Mouse (Mus musculus): ENCODE measurements around the gene Pola2. TPM values are rescaled to one million over a fixed set of nuclear protein-coding genes. Genes with fewer than 3 reads are reported as not detected.

Pola2 gene
- polyA plus RNA-seq, 2 experiments = 60.9 to 63.0 TPM

DNA sequence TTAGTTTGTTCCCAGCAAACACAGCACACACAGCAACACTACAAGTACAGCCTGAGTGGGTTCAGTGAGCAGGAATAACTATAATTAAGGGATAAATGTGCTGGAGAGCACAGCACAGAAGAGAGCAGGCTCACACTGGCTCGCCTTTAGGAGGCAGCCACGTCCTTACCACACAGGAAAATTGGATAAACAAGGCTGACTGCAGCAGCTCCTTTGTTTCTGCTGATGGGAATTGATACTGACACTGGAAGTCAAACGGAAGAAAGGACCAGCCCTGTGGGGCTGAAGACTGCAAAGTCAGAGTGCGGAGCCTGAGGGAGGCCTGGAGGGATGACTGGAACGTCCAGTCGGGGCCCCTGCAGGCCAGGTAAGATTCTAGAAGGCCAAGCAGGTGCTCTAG is 53.8 kb downstream of the Pola2 start:
- Histone ChIP-seq H3K27ac (no peak overlapping the region), H3K4me1 (replicated peaks; ENCODE audit: control insufficient read depth in 2 of 2, insufficient read depth in 2 of 2, low read length in 1 of 2) (peaks cover 20 to 29% of the 10 kb centered on the region in 2 experiments), H3K27me3 (ENCODE audit: control insufficient read depth, insufficient read depth, low read length) (no peaks in the 10 kb centered on the region), H3K9me3 (ENCODE audit: control insufficient read depth, low read length) (no peaks in the 10 kb centered on the region), H3K4me2 (ENCODE audit: low read depth) (peak overlapping the region; percentile 94), H3K36me3 (replicated peaks; ENCODE audit: control insufficient read depth, insufficient read depth, low read depth) (peaks cover 29% of the 10 kb centered on the region), H3K9ac (replicated peaks) (no peak overlapping the region), H3K4me3 (ENCODE audit: insufficient read depth in 1 of 2, low read depth in 2 of 2, low read length in 2 of 2) (0 out of 4 replicates have a peak overlapping the region, but pooled peaks of 1 of the 2 experiments have one; percentile 2)
- TF ChIP-seq CTCF (IDR thresholded peaks at IDR 0.05; ENCODE audit: low read depth) (no peak; the same call in 1 of the 2 replicates), EP300 (IDR thresholded peaks at IDR 0.05; ENCODE audit: low read depth) (no peak)
- 67% methylated on average over 6 of the region's 6 CpGs for WGBS (ENCODE audit: insufficient replicate concordance)
- ATAC-seq (ENCODE audit: insufficient read depth) (no peak), DNase-seq (ENCODE audit: low read depth in 3 of 3, low spot score in 3 of 3) (no peak)

DNA sequence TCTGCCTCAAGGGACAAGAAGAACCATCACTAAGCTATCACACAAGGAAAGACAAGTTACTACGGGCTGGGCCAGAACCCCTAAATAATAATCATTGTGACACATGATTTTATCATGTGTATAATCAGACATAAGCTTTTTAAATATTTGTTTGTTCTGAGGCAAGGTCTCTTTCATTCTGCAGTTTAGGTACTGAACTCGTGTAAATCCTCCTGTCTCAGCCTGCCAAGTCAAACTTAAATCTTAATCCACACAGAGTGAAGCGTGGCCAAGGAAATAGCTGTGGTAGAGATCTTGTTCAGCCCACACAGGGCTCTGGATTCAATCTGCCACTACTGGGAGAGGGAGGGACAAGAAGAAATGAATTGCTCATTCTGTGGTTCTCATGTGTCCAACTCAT is 56.7 kb downstream of the Pola2 start:
- H3K9me3 ChIP-seq (ENCODE audit: control insufficient read depth, low read length) = no peaks in the 10 kb centered on the region
- TF ChIP-seq CTCF (IDR thresholded peaks at IDR 0.05; ENCODE audit: low read depth) (no peak), EP300 (IDR thresholded peaks at IDR 0.05; ENCODE audit: low read depth) (no peak)
- H3K36me3 ChIP-seq (replicated peaks; ENCODE audit: control insufficient read depth, insufficient read depth, low read depth) = peaks cover 51% of the 10 kb centered on the region
- H3K9ac ChIP-seq (replicated peaks) = no peak overlapping the region
- ATAC-seq (ENCODE audit: insufficient read depth) = no peak
- H3K27me3 ChIP-seq (ENCODE audit: control insufficient read depth, insufficient read depth, low read length) = no peaks in the 10 kb centered on the region
- H3K4me1 ChIP-seq (replicated peaks; ENCODE audit: control insufficient read depth in 2 of 2, insufficient read depth in 2 of 2, low read length in 1 of 2) = peaks cover 12 to 19% of the 10 kb centered on the region in 2 experiments
- H3K4me2 ChIP-seq (ENCODE audit: low read depth) = no peak overlapping the region
- no peak overlapping the region for H3K27ac ChIP-seq
- H3K4me3 ChIP-seq (ENCODE audit: insufficient read depth in 1 of 2, low read depth in 2 of 2, low read length in 2 of 2) = no peak overlapping the region
- 86% methylated on average over 3 of the region's 3 CpGs for WGBS (ENCODE audit: insufficient replicate concordance)
- no peak for DNase-seq (ENCODE audit: low read depth in 3 of 3, low spot score in 3 of 3)

DNA sequence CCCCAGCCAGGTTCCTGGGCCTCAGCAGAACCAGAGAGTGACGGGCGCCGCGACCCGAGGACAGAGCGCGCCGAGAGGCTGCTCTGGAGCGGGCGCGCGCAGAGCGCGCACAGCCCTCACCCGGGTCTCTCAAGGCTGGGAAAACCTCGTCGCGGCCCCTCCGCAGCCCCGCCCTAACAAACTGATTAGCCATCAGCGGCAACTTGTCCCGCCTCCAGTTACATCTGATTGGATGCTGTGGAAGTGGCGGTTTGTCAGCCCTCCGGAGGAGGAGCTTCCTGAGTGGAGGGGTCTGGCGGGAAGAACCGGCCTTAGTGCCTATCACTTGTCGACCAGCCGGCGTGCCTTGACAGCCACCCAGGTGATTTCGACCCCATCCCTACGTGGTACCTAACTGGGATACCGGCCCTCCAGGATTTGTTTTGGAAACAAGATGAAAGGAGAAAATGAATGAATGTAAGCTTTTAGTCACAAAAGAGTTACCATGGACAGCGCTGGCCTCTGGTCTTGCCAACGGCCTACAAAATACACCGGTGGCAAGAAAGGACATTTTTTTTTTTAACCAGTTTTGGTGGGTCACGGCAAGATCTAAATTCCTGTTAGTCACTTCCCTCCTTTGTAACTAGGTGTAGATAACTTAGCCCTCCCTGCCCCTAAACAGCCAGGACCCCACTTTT is 69.9 kb downstream of the Pola2 start, which contains the start of gene Tigd3:
Tigd3 (minus strand) TSS at position 148 of the 677 bp plus-strand sequence.
- Histone ChIP-seq H3K27ac (peak within 1 kb of the TSS; percentile 64), H3K4me2 (ENCODE audit: low read depth) (peak within 1 kb of the TSS; percentile 95), H3K9ac (replicated peaks) (peak within 1 kb of the TSS; percentile 87), H3K4me3 (ENCODE audit: insufficient read depth in 1 of 2, low read depth in 2 of 2, low read length in 2 of 2) (peak within 1 kb of the TSS; percentile 76 to 82), H3K9me3 (ENCODE audit: control insufficient read depth, low read length) (no peaks in the 10 kb centered on the region), H3K4me1 (replicated peaks; ENCODE audit: control insufficient read depth in 2 of 2, insufficient read depth in 2 of 2, low read length in 1 of 2) (peaks cover 4 to 13% of the 10 kb centered on the region in 2 experiments; a peak in 3 of 4 replicates), H3K36me3 (replicated peaks; ENCODE audit: control insufficient read depth, insufficient read depth, low read depth) (peaks cover 19% of the 10 kb centered on the region), H3K27me3 (ENCODE audit: control insufficient read depth, insufficient read depth, low read length) (no peaks in the 10 kb centered on the region)
- TF ChIP-seq CTCF (IDR thresholded peaks at IDR 0.05; ENCODE audit: low read depth) = no peak
- peak; percentile 15; the same call in 1 of the 2 replicates for TF ChIP-seq EP300 (IDR thresholded peaks at IDR 0.05; ENCODE audit: low read depth)
- ATAC-seq (ENCODE audit: insufficient read depth) (peak; percentile 94), DNase-seq (ENCODE audit: low read depth in 3 of 3, low spot score in 3 of 3) (peak; percentile 90 to 91 (median 91))
- 4% methylated on average over 36 of the region's 36 CpGs for WGBS (ENCODE audit: insufficient replicate concordance)

DNA sequence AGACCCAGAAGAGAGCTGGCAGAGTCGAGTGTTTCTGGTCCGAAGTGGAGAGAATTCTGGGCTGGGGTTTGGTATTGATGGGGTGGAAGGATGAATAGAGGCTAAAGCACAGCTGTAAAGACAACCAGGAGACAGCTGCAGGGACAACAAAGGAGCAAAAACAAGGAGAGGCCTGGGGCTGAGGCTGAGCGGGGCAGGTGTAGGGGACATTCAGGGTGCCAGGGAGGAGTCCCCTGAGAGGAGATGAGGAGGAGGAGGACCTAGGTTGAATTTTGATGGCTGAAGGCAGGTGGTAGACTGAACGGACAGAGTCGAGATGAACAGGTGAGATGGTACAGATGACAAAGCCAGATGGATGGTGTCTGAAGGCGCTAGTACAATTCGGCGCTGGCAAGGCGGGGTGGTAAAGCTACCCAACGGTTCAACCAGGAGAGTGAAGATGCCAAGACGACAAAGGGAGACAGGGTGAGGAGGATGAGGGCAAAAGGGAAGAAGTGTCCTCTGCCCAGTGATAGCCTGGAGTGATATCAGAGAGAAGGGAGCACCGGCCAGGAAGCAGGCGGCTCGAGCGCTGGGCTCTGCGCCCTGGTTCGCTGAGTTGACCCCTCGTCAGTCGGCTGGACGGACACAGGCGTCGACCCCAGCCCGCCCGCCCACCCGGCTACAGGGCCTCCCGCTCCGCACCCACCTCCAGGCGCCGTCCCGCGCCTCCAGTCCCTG is 70.6 kb downstream of the Pola2 start:
- H3K36me3 ChIP-seq (replicated peaks; ENCODE audit: control insufficient read depth, insufficient read depth, low read depth) = peaks cover 15% of the 10 kb centered on the region
- peak overlapping the region; percentile 64 for H3K27ac ChIP-seq
- ATAC-seq (ENCODE audit: insufficient read depth) = peak; percentile 49; the same call in 1 of the 2 replicates
- no peaks in the 10 kb centered on the region for H3K27me3 ChIP-seq (ENCODE audit: control insufficient read depth, insufficient read depth, low read length)
- WGBS (ENCODE audit: insufficient replicate concordance) = 12% methylated on average over 31 of the region's 31 CpGs
- no peaks in the 10 kb centered on the region for H3K9me3 ChIP-seq (ENCODE audit: control insufficient read depth, low read length)
- no peak for DNase-seq (ENCODE audit: low read depth in 3 of 3, low spot score in 3 of 3)
- H3K4me1 ChIP-seq (replicated peaks; ENCODE audit: control insufficient read depth in 2 of 2, insufficient read depth in 2 of 2, low read length in 1 of 2) = peaks cover 4 to 13% of the 10 kb centered on the region in 2 experiments; a peak in 3 of 4 replicates
- peak overlapping the region; percentile 76 to 82 for H3K4me3 ChIP-seq (ENCODE audit: insufficient read depth in 1 of 2, low read depth in 2 of 2, low read length in 2 of 2)
- H3K9ac ChIP-seq (replicated peaks) = peak overlapping the region; percentile 87
- TF ChIP-seq CTCF (IDR thresholded peaks at IDR 0.05; ENCODE audit: low read depth) = no peak
- TF ChIP-seq EP300 (IDR thresholded peaks at IDR 0.05; ENCODE audit: low read depth) = no peak
- H3K4me2 ChIP-seq (ENCODE audit: low read depth) = peak overlapping the region; percentile 95

DNA sequence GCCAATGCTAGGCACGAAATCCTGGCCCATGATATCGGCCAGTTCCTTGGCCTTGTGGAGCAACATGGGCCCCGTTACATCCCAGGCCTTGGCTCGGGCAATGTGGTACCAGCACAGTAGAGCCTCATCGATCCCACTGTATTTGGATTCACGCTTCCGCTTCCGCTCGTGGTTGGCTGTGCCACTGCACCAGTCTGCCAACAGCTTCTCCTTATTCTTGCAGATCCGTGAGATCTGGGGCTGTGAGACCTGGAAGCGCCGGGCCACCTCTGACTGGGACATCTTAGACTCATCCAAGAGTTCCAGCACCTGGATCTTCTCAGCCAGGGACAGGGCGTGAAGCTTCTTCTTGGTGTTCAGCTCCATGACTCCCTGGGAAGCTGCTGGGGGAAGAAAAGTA is 71.3 kb downstream of the Pola2 start:
- H3K9ac ChIP-seq (replicated peaks) = peak overlapping the region; percentile 87; the same call in 1 of the 2 replicates
- peaks cover 4 to 13% of the 10 kb centered on the region in 2 experiments; a peak in 3 of 4 replicates for H3K4me1 ChIP-seq (replicated peaks; ENCODE audit: control insufficient read depth in 2 of 2, insufficient read depth in 2 of 2, low read length in 1 of 2)
- DNase-seq (ENCODE audit: low read depth in 3 of 3, low spot score in 3 of 3) (no peak), ATAC-seq (ENCODE audit: insufficient read depth) (no peak)
- no peak overlapping the region for H3K27ac ChIP-seq
- TF ChIP-seq EP300 (IDR thresholded peaks at IDR 0.05; ENCODE audit: low read depth) (no peak), CTCF (IDR thresholded peaks at IDR 0.05; ENCODE audit: low read depth) (no peak)
- H3K27me3 ChIP-seq (ENCODE audit: control insufficient read depth, insufficient read depth, low read length) = no peaks in the 10 kb centered on the region
- peaks cover 11% of the 10 kb centered on the region for H3K36me3 ChIP-seq (replicated peaks; ENCODE audit: control insufficient read depth, insufficient read depth, low read depth)
- peak overlapping the region in 1 of 2 experiments; percentile 82; a peak in 2 of 4 replicates for H3K4me3 ChIP-seq (ENCODE audit: insufficient read depth in 1 of 2, low read depth in 2 of 2, low read length in 2 of 2)
- 95% methylated on average over 13 of the region's 13 CpGs for WGBS (ENCODE audit: insufficient replicate concordance)
- H3K9me3 ChIP-seq (ENCODE audit: control insufficient read depth, low read length) = no peaks in the 10 kb centered on the region
- H3K4me2 ChIP-seq (ENCODE audit: low read depth) = peak overlapping the region; percentile 95

Measured in liver, embryonic 14.5 days (tissue).